Mouse (Mus musculus) layer of hippocampus, adult 8-10 months (tissue): Measurements from ENCODE around the gene Gm12695. TPM values are rescaled to one million over a fixed set of nuclear protein-coding genes. Genes with fewer than 3 reads are reported as not detected.

Experiments used
- DNase-seq, 2 experiments: peaks; one replicate each; pipeline ENCODE4 v3.0.0; 2022; ENCODE audit warnings: low spot score in 2 of 2
- total RNA-seq, 4 experiments: library from RNA; stranded (reverse); gene quantifications; 2 replicates each; pipeline ENCODE4 v1.2.4; 2022

The Gm12695 gene
- total RNA-seq, 4 experiments from 2014 or later: 0.38 TPM; not detected in 3

- no peak for DNase-seq
Observed at GRCm38 (mm10) chr4:96698218-96698561, 86.8 kb downstream of the Gm12695 start.

GRCm38 (mm10) chr4:96697511-96698217, 87.3 kb downstream of the Gm12695 start:
- peak; percentile 30 to 50 for DNase-seq

- peak; percentile 70 to 79 for DNase-seq
Observed at GRCm38 (mm10) chr4:96696614-96697360, 88.2 kb downstream of the Gm12695 start.

DNA sequence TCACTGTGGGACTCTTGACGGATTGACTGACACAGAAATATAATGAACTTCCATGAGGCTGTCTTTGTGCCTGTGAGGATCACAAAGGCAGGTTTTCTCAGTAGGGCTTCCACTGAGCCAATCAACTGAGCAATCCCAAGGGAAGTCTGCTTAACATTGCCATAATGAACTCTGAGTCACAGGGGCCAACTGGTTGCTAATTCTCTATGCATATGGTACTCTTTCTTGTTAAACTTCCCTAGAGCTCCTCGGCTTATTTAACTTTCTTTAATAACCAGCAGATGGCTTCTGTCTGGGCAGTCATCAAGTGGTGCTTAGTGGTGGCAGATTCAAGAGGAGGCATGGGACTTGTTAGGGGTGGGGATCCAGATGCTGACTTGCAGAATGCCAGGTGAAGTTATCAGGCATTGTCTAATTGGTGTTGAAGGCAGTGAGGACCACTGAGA, 97.6 kb downstream of the Gm12695 start:
- DNase-seq: no peak

GRCm38 (mm10) chr4:96683474-96683873, 101.5 kb downstream of the Gm12695 start:
- DNase-seq: no peak

DNA sequence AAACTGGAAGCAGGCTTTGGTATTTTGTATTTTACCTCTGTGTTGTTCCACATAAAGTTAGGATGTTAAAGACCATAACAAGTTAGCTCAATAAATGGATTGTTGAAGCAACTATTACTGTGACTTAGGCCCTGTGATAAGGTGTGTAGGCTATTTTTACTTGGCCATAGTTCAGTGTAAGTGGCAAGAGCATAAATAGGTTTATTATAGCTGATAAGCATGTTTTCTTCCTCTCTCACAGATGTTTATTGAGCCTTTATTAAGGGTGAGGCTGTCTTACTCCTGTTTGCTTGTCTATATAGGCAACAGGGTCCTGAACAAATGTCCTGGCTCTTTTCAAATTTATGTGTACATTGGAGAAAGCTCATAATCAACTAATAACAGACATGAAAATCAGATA, 104.0 kb downstream of the Gm12695 start:
- no peak for DNase-seq

GRCm38 (mm10) chr4:96680233-96680632, 104.8 kb downstream of the Gm12695 start:
- peak in 1 of 2 experiments; percentile 46 for DNase-seq

Other genes with a start within 250 kb of the Gm12695 start
- 10 to 100 TPM; 16.0 to 18.2 (median 16.4) TPM for gene Cyp2j6, start 231.5 kb downstream of the Gm12695 start, total RNA-seq
- 10 to 100 TPM; 28.5 to 37.9 (median 36.2) TPM for gene Cyp2j9, start 193.6 kb downstream of the Gm12695 start, total RNA-seq
- gene Cyp2j5, start 121.0 kb downstream of the Gm12695 start, total RNA-seq: under 1 TPM in 1 of 4 experiments, not detected in 3; 0.17 TPM